Mouse (Mus musculus) MEL (cell line): ENCODE measurements at regions not wholly inside any gene's neighbourhood (a gene's known extent, or its start where the extent isn't known, plus 50 kb on each side); places are given as distances from the start of the nearest gene placed in this dataset.

Experiments used
- DNase-seq: peaks from one replicate; pipeline ENCODE4 v3.0.0; 2011; ENCODE audit warnings: low read depth, low spot score
- H3K27ac ChIP-seq: 2 replicates; pipeline ENCODE4 v1.5.1; 2012; ENCODE audit warnings: low read depth, mild to moderate bottlenecking, control low read depth, low read length, moderate library complexity; ENCODE audit not compliant: control insufficient read depth
- H3K27me3 ChIP-seq, 2 experiments: fragments of 150-350 bp in 1 of 2; sonication (generic) in 1 of 2; 2 replicates each; pipeline ENCODE4 v1.6.1; 2012; ENCODE audit warnings: low read length in 2 of 2, mild to moderate bottlenecking in 2 of 2, improper control_type of control experiment in 1 of 2, moderate library complexity in 1 of 2; ENCODE audit not compliant: insufficient read depth in 2 of 2, control insufficient read depth in 1 of 2
- H3K36me3 ChIP-seq, 2 experiments: 2 replicates each; pipeline ENCODE4 v1.6.1; 2012 to 2014; ENCODE audit warnings: low read length in 2 of 2, improper control_type of control experiment in 1 of 2, inconsistent platforms in 1 of 2, mild to moderate bottlenecking in 1 of 2; ENCODE audit not compliant: insufficient read depth in 2 of 2, control insufficient read depth in 1 of 2
- H3K4me1 ChIP-seq, 2 experiments: fragments of 150-350 bp in 1 of 2; sonication (generic) in 1 of 2; 2 replicates each; pipeline ENCODE4 v1.6.1; 2012; ENCODE audit warnings: low read length in 2 of 2, improper control_type of control experiment in 1 of 2, mild to moderate bottlenecking in 1 of 2; ENCODE audit not compliant: insufficient read depth in 2 of 2, control insufficient read depth in 1 of 2
- H3K4me3 ChIP-seq, 2 experiments: fragments of 150-350 bp in 1 of 2; sonication (generic) in 1 of 2; 2 replicates each; pipeline ENCODE4 v1.5.1; 2012; ENCODE audit warnings: low read depth in 2 of 2, low read length in 2 of 2, mild to moderate bottlenecking in 2 of 2, moderate library complexity in 2 of 2, control low read depth in 1 of 2, improper control_type of control experiment in 1 of 2; ENCODE audit not compliant: control insufficient read depth in 1 of 2, insufficient read depth in 1 of 2
- H3K79me2 ChIP-seq: 2 replicates; pipeline ENCODE4 v1.6.1; 2012; ENCODE audit warnings: mild to moderate bottlenecking, low read length, moderate library complexity; ENCODE audit not compliant: control insufficient read depth, poor library complexity, insufficient read depth
- H3K9ac ChIP-seq: 2 replicates; pipeline ENCODE4 v1.6.1; 2012; ENCODE audit warnings: low read depth, mild to moderate bottlenecking, control low read depth, low read length, moderate library complexity; ENCODE audit not compliant: control insufficient read depth, poor library complexity, severe bottlenecking
- H3K9me3 ChIP-seq: fragments of 150-350 bp; sonication (generic); replicated peaks from 2 replicates; pipeline ENCODE4 v1.6.1; 2012; ENCODE audit warnings: mild to moderate bottlenecking, low read length, improper control_type of control experiment, moderate library complexity; ENCODE audit not compliant: insufficient read depth
- CHD1 ChIP-seq: IDR thresholded peaks from 2 replicates; pipeline ENCODE4 v1.6.1; 2012; ENCODE audit warnings: low read depth, mild to moderate bottlenecking, inconsistent platforms, low read length, improper control_type of control experiment
- E2F4 ChIP-seq: IDR thresholded peaks from 2 replicates; pipeline ENCODE4 v1.6.1; 2011; ENCODE audit warnings: low read depth, low read length, improper control_type of control experiment, borderline replicate concordance
- ELF1 ChIP-seq: IDR thresholded peaks from 2 replicates; pipeline ENCODE4 v1.6.1; 2014; ENCODE audit warnings: low read depth, mild to moderate bottlenecking, inconsistent platforms, low read length, improper control_type of control experiment, moderate library complexity
- EP300 ChIP-seq, 2 experiments: IDR thresholded peaks; 2 replicates each; pipeline ENCODE4 v1.6.1; 2011; ENCODE audit warnings: improper control_type of control experiment in 2 of 2, low read length in 2 of 2, low read depth in 1 of 2, mild to moderate bottlenecking in 1 of 2
- GABPA ChIP-seq: IDR thresholded peaks from 2 replicates; pipeline ENCODE4 v1.6.1; 2012; ENCODE audit warnings: low read depth, mild to moderate bottlenecking, inconsistent platforms, low read length, improper control_type of control experiment, moderate library complexity
- JUND ChIP-seq: IDR thresholded peaks from 2 replicates; pipeline ENCODE4 v1.6.1; 2011; ENCODE audit warnings: low read depth, mild to moderate bottlenecking, improper control_type of control experiment, low read length
- MAX ChIP-seq: IDR thresholded peaks from 2 replicates; pipeline ENCODE4 v1.6.1; 2011; ENCODE audit warnings: low read length, improper control_type of control experiment
- MEF2A ChIP-seq: IDR thresholded peaks from 2 replicates; pipeline ENCODE4 v1.6.1; 2014; ENCODE audit warnings: low read depth, mild to moderate bottlenecking, inconsistent platforms, low read length, improper control_type of control experiment; ENCODE audit not compliant: poor library complexity, insufficient replicate concordance, severe bottlenecking; ENCODE audit errors: extremely low read depth
- MXI1 ChIP-seq: IDR thresholded peaks from 2 replicates; pipeline ENCODE4 v1.6.1; 2011; ENCODE audit warnings: mild to moderate bottlenecking, low read depth, low read length, improper control_type of control experiment
- MYB ChIP-seq: IDR thresholded peaks from 2 replicates; pipeline ENCODE4 v1.6.1; 2011; ENCODE audit warnings: mild to moderate bottlenecking, low read depth, low read length, improper control_type of control experiment
- NELFE ChIP-seq: IDR thresholded peaks from 2 replicates; pipeline ENCODE4 v1.6.1; 2011; ENCODE audit warnings: low read depth, low read length, improper control_type of control experiment
- POLR2A ChIP-seq, 2 experiments: IDR thresholded peaks; 2 replicates each; pipeline ENCODE4 v1.6.1; 2011 to 2012; ENCODE audit warnings: low read length in 2 of 2, mild to moderate bottlenecking in 2 of 2, control low read depth in 1 of 2, improper control_type of control experiment in 1 of 2, low read depth in 1 of 2, moderate library complexity in 1 of 2; ENCODE audit not compliant: control insufficient read depth in 1 of 2, insufficient read depth in 1 of 2, poor library complexity in 1 of 2
- POLR2AphosphoS2 ChIP-seq: IDR thresholded peaks from 2 replicates; pipeline ENCODE4 v1.6.1; 2011; ENCODE audit warnings: low read length, improper control_type of control experiment
- RCOR1 ChIP-seq: IDR thresholded peaks from 2 replicates; pipeline ENCODE4 v1.6.1; 2012; ENCODE audit warnings: low read depth, mild to moderate bottlenecking, inconsistent platforms, low read length, improper control_type of control experiment
- SIN3A ChIP-seq: IDR thresholded peaks from 2 replicates; pipeline ENCODE4 v1.6.1; 2012; ENCODE audit warnings: low read length, improper control_type of control experiment, inconsistent platforms
- SMC3 ChIP-seq: IDR thresholded peaks from 2 replicates; pipeline ENCODE4 v1.6.1; 2011; ENCODE audit warnings: low read depth, low read length, improper control_type of control experiment
- TAL1 ChIP-seq: IDR thresholded peaks from 2 replicates; pipeline ENCODE4 v1.6.1; 2012; ENCODE audit warnings: mild to moderate bottlenecking, inconsistent platforms, low read length, moderate library complexity, mixed read lengths
- USF2 ChIP-seq, 2 experiments: IDR thresholded peaks; 2 replicates each; pipeline ENCODE4 v1.6.1; 2011 to 2012; ENCODE audit warnings: improper control_type of control experiment in 2 of 2, low read length in 2 of 2, borderline replicate concordance in 1 of 2, inconsistent platforms in 1 of 2, low read depth in 1 of 2, mild to moderate bottlenecking in 1 of 2; ENCODE audit not compliant: insufficient read depth in 1 of 2
- ZC3H11A ChIP-seq: IDR thresholded peaks from 2 replicates; pipeline ENCODE4 v1.6.1; 2012; ENCODE audit warnings: low read depth, mild to moderate bottlenecking, inconsistent platforms, low read length, improper control_type of control experiment
- ZKSCAN1 ChIP-seq: IDR thresholded peaks from 2 replicates; pipeline ENCODE4 v1.6.1; 2012; ENCODE audit warnings: low read depth, mild to moderate bottlenecking, inconsistent platforms, low read length, improper control_type of control experiment, moderate library complexity

DNA sequence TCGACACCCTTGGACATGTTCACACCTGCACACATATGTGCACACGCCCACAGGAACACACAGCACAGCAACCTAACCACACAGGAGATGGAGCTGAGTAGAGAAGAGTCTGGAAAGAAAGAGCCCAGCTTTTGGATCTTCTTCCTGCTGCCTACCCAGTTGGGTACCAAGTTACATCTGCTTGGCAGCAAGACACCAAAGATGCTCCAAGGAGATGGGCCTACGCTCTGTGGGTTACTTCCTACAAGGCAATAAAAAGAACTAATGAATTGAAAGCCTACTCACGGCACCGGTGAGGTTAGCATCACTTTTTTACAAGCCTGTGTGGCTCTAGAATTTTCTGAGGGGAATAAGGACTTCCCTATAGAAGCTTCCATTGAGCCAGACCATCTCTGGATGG, 224.4 kb upstream of the Sdk2 start:
- Histone ChIP-seq H3K27me3 (no peaks in the 10 kb centered on the region), H3K27ac (no peak overlapping the region), H3K4me1 (no peaks in the 10 kb centered on the region), H3K36me3 (no peaks in the 10 kb centered on the region), H3K4me3 (no peak overlapping the region), H3K79me2 (no peaks in the 10 kb centered on the region), H3K9ac (no peak overlapping the region), H3K9me3 (no peaks in the 10 kb centered on the region)
- DNase-seq, result no peak
- no peak for TF ChIP-seq MXI1
- TF ChIP-seq USF2 (IDR thresholded peaks at IDR 0.05; ENCODE audit: borderline replicate concordance in 1 of 2, insufficient read depth in 1 of 2, low read depth in 1 of 2, low read length in 2 of 2), result no peak
- TF ChIP-seq MEF2A, result no peak
- no peak for TF ChIP-seq ZKSCAN1
- no peak for TF ChIP-seq SIN3A
- TF ChIP-seq E2F4, result no peak
- TF ChIP-seq ELF1, result no peak
- no peak for TF ChIP-seq SMC3
- no peak for TF ChIP-seq POLR2AphosphoS2
- TF ChIP-seq JUND, result no peak

DNA sequence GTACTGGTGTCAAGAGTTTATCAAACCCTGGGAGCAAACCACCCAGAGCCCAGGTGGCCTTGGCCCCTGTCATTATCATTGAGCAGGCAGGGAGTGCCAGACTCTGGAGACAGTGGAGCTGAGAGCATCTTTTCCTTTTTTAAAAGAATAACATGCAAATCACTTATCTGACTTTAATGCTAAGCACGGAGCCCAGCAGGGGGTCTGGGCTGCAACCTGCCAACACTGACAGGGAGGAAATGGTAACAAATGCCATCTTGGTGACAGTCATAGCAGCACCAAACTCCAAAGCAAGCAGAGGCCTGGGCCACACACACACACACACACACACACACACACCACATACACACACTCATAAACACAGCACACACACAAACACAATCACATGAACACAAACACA, 223.1 kb upstream of the Sdk2 start:
- TF ChIP-seq ZKSCAN1 (no peak), POLR2A (IDR thresholded peaks at IDR 0.05; ENCODE audit: control insufficient read depth in 1 of 2, insufficient read depth in 1 of 2, low read depth in 1 of 2, low read length in 2 of 2, poor library complexity in 1 of 2) (no peak), CHD1 (no peak), NELFE (no peak), MAX (no peak), EP300 (IDR thresholded peaks at IDR 0.05; ENCODE audit: low read depth in 1 of 2, low read length in 2 of 2) (no peak), TAL1 (no peak), GABPA (no peak), MYB (no peak), RCOR1 (no peak), ZC3H11A (no peak)

More for the DNA sequence above, 223.1 kb upstream of the Sdk2 start:
- no peaks in the 10 kb centered on the region for H3K27me3 ChIP-seq
- DNase-seq, result no peak
- H3K79me2 ChIP-seq, result no peaks in the 10 kb centered on the region
- H3K4me1 ChIP-seq, result no peaks in the 10 kb centered on the region
- no peak overlapping the region for H3K4me3 ChIP-seq
- H3K9me3 ChIP-seq, result no peaks in the 10 kb centered on the region
- no peak overlapping the region for H3K27ac ChIP-seq
- no peak overlapping the region for H3K9ac ChIP-seq
- no peaks in the 10 kb centered on the region for H3K36me3 ChIP-seq
